In the genomic region with DNA sequence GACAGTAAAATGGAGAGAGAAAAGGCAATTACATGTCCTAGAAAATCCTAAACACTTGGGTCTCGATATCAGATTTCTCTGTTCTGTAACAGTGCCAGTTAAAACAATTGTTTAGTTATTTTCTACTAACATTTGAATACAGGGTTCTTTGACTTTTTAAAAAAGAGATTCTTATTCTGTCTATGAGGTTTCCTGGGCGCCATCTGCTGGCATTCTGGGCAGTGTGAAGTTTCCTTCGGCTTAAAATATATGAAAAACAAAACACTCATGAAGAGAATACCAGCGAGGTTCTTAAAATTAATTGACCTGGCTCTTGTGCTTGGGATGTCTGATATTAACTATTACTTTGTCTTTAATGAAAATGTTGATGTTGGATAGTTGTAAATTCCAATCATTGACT, we compare ENCODE assay signal across 10 mouse cellular contexts. TPM values are rescaled to one million over a fixed set of nuclear protein-coding genes. Genes with fewer than 3 reads are reported as not detected.
DNase-seq lines count a peak whose midpoint lies in the region; ATAC-seq lines count a peak whose summit lies in the region.
"Had no signal": no experiment of that assay in that cellular context is flagged by ENCODE, and none has a peak within 500 bp of the region (broad histone marks: within the 10 kb centered on the region; RNA-seq: fewer than 3 reads in every experiment).

No protein-coding gene starts in this region.

- H3K27me3 ChIP-seq in heart, embryonic 11.5 days (ENCODE audit: control insufficient read depth, insufficient read depth, low read length) = no peaks in the 10 kb centered on the region
- H3K27me3 ChIP-seq: hindbrain, embryonic 15.5 days; stomach, embryonic 15.5 days had no signal

- no peak overlapping the region for H3K9ac ChIP-seq in heart, embryonic 11.5 days (ENCODE audit: low read depth, low read length)
- H3K9ac ChIP-seq: hindbrain, embryonic 15.5 days; stomach, embryonic 15.5 days had no signal

- no peak overlapping the region for H3K27ac ChIP-seq in heart, embryonic 11.5 days (ENCODE audit: low read depth, low read length)
- H3K27ac ChIP-seq: hindbrain, embryonic 15.5 days; macrophage; stomach, embryonic 15.5 days had no signal

- 73% methylated on average over 4 of the region's 4 CpGs for WGBS in heart, embryonic 11.5 days (ENCODE audit: insufficient replicate concordance)

- no peak overlapping the region for H3K4me2 ChIP-seq in heart, embryonic 11.5 days
- H3K4me2 ChIP-seq: hindbrain, embryonic 15.5 days; stomach, embryonic 15.5 days had no signal

- intact Hi-C loops in heart, postnatal 14 days (cut with DNase I) = loop anchor here (5.0 to 10.0 kb wide), 2 partner anchors 162 to 400 kb away; no protein-coding TSS in a partner anchor

- H3K9me3 ChIP-seq in heart, embryonic 11.5 days (replicated peaks; ENCODE audit: control insufficient read depth, low read length) = no peaks in the 10 kb centered on the region
- H3K9me3 ChIP-seq: hindbrain, embryonic 15.5 days; stomach, embryonic 15.5 days had no signal

- no peak overlapping the region for H3K4me3 ChIP-seq in heart, embryonic 11.5 days (ENCODE audit: low read depth, low read length)
- H3K4me3 ChIP-seq: hindbrain, embryonic 15.5 days; stomach, embryonic 15.5 days had no signal

- DNase-seq in heart, postnatal 14 days = peak; percentile 26 to 50
- peak; percentile 68 for DNase-seq in testis, postnatal 10 days (ENCODE audit: low spot score)
- no peak for DNase-seq in testis, postnatal 14 days (ENCODE audit: low spot score)
- peak; percentile 26 for DNase-seq in fibroblast of lung, adult 2 months (ENCODE audit: low read depth)
- DNase-seq in right cerebral cortex, postnatal 14 days = peak; percentile 52

- no peak for ATAC-seq in heart, embryonic 11.5 days (replicated peaks; ENCODE audit: insufficient number of reproducible peaks, low FRiP score, low TSS enrichment)
- ATAC-seq in granulocyte monocyte progenitor cell, adult 5-6 weeks (replicated peaks; ENCODE audit: poor library complexity, severe bottlenecking) = no peak

- peaks cover 5% of the 10 kb centered on the region for H3K36me3 ChIP-seq in heart, embryonic 11.5 days (ENCODE audit: control insufficient read depth, insufficient read depth, low read length)

- no peaks in the 10 kb centered on the region for H3K4me1 ChIP-seq in heart, embryonic 11.5 days (ENCODE audit: control insufficient read depth, insufficient read depth, low read length)
- H3K4me1 ChIP-seq: stomach, embryonic 15.5 days had no signal

RNA-seq across cellular contexts. Expression of a gene that starts 1.4 kb away (rescaled TPM):
- 10 to 100 TPM; 19.8 to 23.8 TPM for total RNA-seq in heart, postnatal 14 days (2021)
- 19.3 and 51.3 TPM in 2 replicates for polyA plus RNA-seq in heart, embryonic 11.5 days (2014; fragmentation: Nextera tagmentation; extraction: Ambion mirVana)
- total RNA-seq in granulocyte monocyte progenitor cell, adult 5-6 weeks (2014; fragmentation: Nextera tagmentation) = 19.3 and 63.7 TPM in 2 replicates
- total RNA-seq in granulocyte monocyte progenitor cell, adult 5-6 weeks (2017) = not detected in 2 replicates

RNA-seq across cellular contexts. Expression of a gene that starts 4.2 kb away (rescaled TPM):
- 1 to 10 TPM; 2.3 to 2.4 TPM for total RNA-seq in heart, postnatal 14 days (2021)
- 4.6 and 5.9 TPM in 2 replicates for polyA plus RNA-seq in heart, embryonic 11.5 days (2014; fragmentation: Nextera tagmentation; extraction: Ambion mirVana)
- 5.4 and 7.7 TPM in 2 replicates for total RNA-seq in granulocyte monocyte progenitor cell, adult 5-6 weeks (2014; fragmentation: Nextera tagmentation)
- 3.9 and 5.6 TPM in 2 replicates for total RNA-seq in granulocyte monocyte progenitor cell, adult 5-6 weeks (2017)

RNA-seq across cellular contexts. Expression of a gene that starts 4.3 kb away (rescaled TPM):
- total RNA-seq in heart, postnatal 14 days (2021) = 10 to 100 TPM; 25.2 to 35.5 TPM
- polyA plus RNA-seq in heart, embryonic 11.5 days (2014; fragmentation: Nextera tagmentation; extraction: Ambion mirVana) = 44.0 and 45.4 TPM in 2 replicates
- total RNA-seq in granulocyte monocyte progenitor cell, adult 5-6 weeks (2014; fragmentation: Nextera tagmentation) = 9.9 and 10.1 TPM in 2 replicates
- 11.8 and 27.1 TPM in 2 replicates for total RNA-seq in granulocyte monocyte progenitor cell, adult 5-6 weeks (2017)

RNA-seq across cellular contexts. Expression of a gene that starts 4.3 kb away (rescaled TPM):
- total RNA-seq in heart, postnatal 14 days (2021) = 10 to 100 TPM; 38.2 to 47.5 TPM
- 17.6 and 20.8 TPM in 2 replicates for polyA plus RNA-seq in heart, embryonic 11.5 days (2014; fragmentation: Nextera tagmentation; extraction: Ambion mirVana)
- 17.4 and 18.0 TPM in 2 replicates for total RNA-seq in granulocyte monocyte progenitor cell, adult 5-6 weeks (2014; fragmentation: Nextera tagmentation)
- 8.0 and 10.8 TPM in 2 replicates for total RNA-seq in granulocyte monocyte progenitor cell, adult 5-6 weeks (2017)
